Mouse (Mus musculus): ENCODE data around the gene Vwa1. TPM values are rescaled to one million over a fixed set of nuclear protein-coding genes. Genes with fewer than 3 reads are reported as not detected.

The Vwa1 gene
- 13.4 and 14.0 TPM in 2 replicates for polyA plus RNA-seq (2016; fragmentation: Nextera tagmentation; extraction: Ambion mirVana)

GRCm38 (mm10) chr4:155774280-155774754 is at the start of gene Vwa1:
Gene Vwa1 (minus strand): TSS chr4:155774698.
- H3K27me3 ChIP-seq (ENCODE audit: insufficient read depth, poor library complexity, severe bottlenecking), result peaks cover 61% of the 10 kb centered on the region
- WGBS, result 2% methylated on average over 35 of the region's 35 CpGs
- DNase-seq (ENCODE audit: low spot score), result peak; percentile 86
- peak within 1 kb of the TSS; percentile 49 for H3K4me3 ChIP-seq
- peak within 1 kb of the TSS; percentile 76 for H3K27ac ChIP-seq
- H3K4me1 ChIP-seq (replicated peaks), result peaks cover 72% of the 10 kb centered on the region
- H3K36me3 ChIP-seq, result no peaks in the 10 kb centered on the region
- H3K9me3 ChIP-seq, result no peaks in the 10 kb centered on the region

- no peaks in the 10 kb centered on the region for H3K9me3 ChIP-seq
- H3K4me3 ChIP-seq, result no peak overlapping the region
- H3K27me3 ChIP-seq (ENCODE audit: insufficient read depth, poor library complexity, severe bottlenecking), result no peaks in the 10 kb centered on the region
- 96% methylated on average over 16 of the region's 16 CpGs for WGBS
- H3K36me3 ChIP-seq, result peaks cover 100% of the 10 kb centered on the region
- no peak for DNase-seq (ENCODE audit: low spot score)
- no peaks in the 10 kb centered on the region for H3K4me1 ChIP-seq (replicated peaks)
- no peak overlapping the region for H3K27ac ChIP-seq
These were observed 48.9 kb upstream of the Vwa1 start for GRCm38 (mm10) chr4:155823443-155823842.

- Histone ChIP-seq H3K4me1 (replicated peaks) (no peaks in the 10 kb centered on the region), H3K9me3 (no peaks in the 10 kb centered on the region), H3K27me3 (ENCODE audit: insufficient read depth, poor library complexity, severe bottlenecking) (no peaks in the 10 kb centered on the region), H3K27ac (no peak overlapping the region), H3K4me3 (no peak overlapping the region), H3K36me3 (peaks cover 100% of the 10 kb centered on the region)
- no peak for DNase-seq (ENCODE audit: low spot score)
- 81% methylated on average over 7 of the region's 7 CpGs for WGBS
These were observed 46.5 kb upstream of the Vwa1 start for GRCm38 (mm10) chr4:155821025-155821424.

GRCm38 (mm10) chr4:155817533-155817932 is 43.0 kb upstream of the Vwa1 start:
- peaks cover 93% of the 10 kb centered on the region for H3K36me3 ChIP-seq
- no peak overlapping the region for H3K4me3 ChIP-seq
- 85% methylated on average over 4 of the region's 4 CpGs for WGBS
- no peaks in the 10 kb centered on the region for H3K27me3 ChIP-seq (ENCODE audit: insufficient read depth, poor library complexity, severe bottlenecking)
- no peak for DNase-seq (ENCODE audit: low spot score)
- H3K27ac ChIP-seq, result no peak overlapping the region
- H3K4me1 ChIP-seq (replicated peaks), result peaks cover 14% of the 10 kb centered on the region
- no peaks in the 10 kb centered on the region for H3K9me3 ChIP-seq

DNA sequence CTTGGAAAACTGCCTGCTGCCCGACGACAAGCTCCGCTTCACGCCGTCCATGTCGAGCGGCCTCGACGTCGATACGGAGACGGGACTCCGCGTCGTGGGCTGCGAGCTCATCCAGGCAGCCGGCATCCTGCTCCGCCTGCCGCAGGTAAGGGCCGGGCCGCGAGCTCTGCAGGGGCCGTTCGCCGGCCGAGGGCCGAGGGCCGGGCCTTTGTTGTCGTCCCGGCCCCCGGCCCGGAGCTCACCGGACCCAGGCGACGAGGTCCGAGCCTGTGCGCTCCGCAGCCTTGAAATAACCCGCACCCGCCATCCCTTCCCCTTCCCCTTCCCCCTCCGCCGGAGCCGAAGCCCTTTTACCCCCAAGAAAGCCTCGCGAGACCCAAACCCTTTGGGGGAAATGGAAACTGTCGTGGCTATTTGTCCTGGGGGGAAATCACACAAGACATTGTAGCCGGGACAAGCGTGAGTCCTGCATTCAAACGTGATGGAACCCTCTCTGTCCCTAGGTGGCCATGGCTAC is 38.2 kb upstream of the Vwa1 start:
- Histone ChIP-seq H3K4me1 (replicated peaks) (peaks cover 21% of the 10 kb centered on the region), H3K4me3 (peak overlapping the region; percentile 98), H3K27me3 (ENCODE audit: insufficient read depth, poor library complexity, severe bottlenecking) (no peaks in the 10 kb centered on the region), H3K27ac (peak overlapping the region; percentile 99), H3K36me3 (peaks cover 82% of the 10 kb centered on the region), H3K9me3 (no peaks in the 10 kb centered on the region)
- no peak for DNase-seq (ENCODE audit: low spot score)
- under 1% methylated on average over 49 of the region's 49 CpGs for WGBS

DNA sequence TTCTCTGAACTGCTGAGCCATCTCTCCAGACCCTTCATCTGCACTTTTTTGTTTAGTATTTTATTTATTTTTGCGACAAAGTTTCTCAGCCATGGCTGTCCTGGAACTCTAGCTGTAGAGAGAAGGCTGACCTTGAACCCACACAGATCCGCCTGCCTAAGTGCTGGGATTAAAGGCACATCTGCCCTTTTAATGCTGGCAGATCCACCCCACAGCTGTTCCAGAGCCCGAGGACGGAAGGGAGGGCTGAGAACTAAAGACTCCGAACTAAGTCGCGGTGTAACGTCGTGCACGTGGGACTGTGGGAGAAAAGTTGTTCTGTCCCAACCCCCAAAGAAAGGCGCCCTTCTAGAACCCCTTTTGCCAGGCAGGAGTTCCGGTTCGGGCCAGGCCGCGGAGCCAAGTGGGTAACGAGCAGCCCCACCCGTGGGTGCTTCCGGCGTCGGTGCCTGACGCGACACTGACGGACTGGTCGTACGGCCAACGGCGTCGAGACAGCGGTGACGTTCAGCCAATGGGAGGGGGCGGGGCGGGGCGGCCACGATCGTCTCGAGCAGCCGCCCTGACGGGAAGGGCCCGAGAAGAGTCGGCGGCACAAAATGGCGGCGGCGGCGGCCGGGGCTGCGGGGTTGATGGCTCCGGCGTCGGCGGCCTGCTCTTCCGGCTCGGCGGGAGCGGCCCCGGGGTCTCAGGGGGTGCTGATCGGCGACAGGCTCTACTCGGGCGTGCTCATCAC is 37.6 kb upstream of the Vwa1 start, which contains the start of gene Ccnl2:
Gene Ccnl2, plus strand, starts transcription at position 561 of the 736 bp plus-strand sequence.
- Histone ChIP-seq H3K9me3 (no peaks in the 10 kb centered on the region), H3K4me1 (replicated peaks) (peaks cover 21% of the 10 kb centered on the region), H3K4me3 (peak within 1 kb of the TSS; percentile 98), H3K27me3 (ENCODE audit: insufficient read depth, poor library complexity, severe bottlenecking) (no peaks in the 10 kb centered on the region), H3K36me3 (peaks cover 82% of the 10 kb centered on the region), H3K27ac (peak within 1 kb of the TSS; percentile 99)
- peak; percentile 97 for DNase-seq (ENCODE audit: low spot score)
- WGBS, result under 1% methylated on average over 60 of the region's 60 CpGs

GRCm38 (mm10) chr4:155807841-155808240 is 33.3 kb upstream of the Vwa1 start:
- Histone ChIP-seq H3K27me3 (ENCODE audit: insufficient read depth, poor library complexity, severe bottlenecking) (no peaks in the 10 kb centered on the region), H3K27ac (no peak overlapping the region), H3K4me3 (no peak overlapping the region), H3K4me1 (replicated peaks) (peaks cover 27% of the 10 kb centered on the region), H3K36me3 (peaks cover 68% of the 10 kb centered on the region), H3K9me3 (no peaks in the 10 kb centered on the region)
- WGBS, result 93% methylated on average over 3 of the region's 3 CpGs
- no peak for DNase-seq (ENCODE audit: low spot score)

DNA sequence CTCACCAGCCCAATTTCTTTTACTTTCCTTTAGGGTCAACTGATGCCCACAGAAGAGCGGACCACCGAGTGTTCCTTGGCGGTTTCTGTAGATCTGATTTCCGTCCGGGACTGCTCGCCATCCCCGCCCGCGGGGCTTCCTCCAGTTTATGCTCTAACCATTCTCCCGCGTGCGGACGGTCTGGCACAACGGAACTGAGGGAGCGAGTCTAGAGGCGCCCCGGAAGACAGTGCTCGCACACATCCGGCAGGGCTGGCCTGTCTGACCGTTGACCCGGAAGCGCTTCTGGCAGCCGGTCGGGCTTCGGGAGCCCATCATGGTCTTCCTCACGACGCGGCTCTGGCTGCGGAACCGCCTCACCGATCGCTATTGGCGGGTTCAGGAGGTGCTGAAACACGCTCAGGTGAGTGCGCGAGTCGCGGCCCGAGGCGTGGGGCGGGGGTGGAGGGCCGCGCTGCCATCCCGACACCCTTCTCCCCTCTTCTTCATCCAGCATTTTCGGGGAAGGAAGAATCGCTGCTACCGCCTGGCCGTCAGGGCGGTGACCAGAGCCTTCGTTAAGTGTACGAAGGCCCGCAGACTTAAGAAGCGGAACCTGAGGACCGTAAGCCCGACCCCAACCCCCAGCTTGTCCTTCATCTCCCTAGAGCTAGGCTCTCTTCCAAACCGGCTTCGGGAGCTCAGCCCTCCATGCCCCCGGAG is 29.0 kb upstream of the Vwa1 start:
- peaks cover 39% of the 10 kb centered on the region for H3K36me3 ChIP-seq
- peaks cover 23% of the 10 kb centered on the region for H3K4me1 ChIP-seq (replicated peaks)
- no peaks in the 10 kb centered on the region for H3K9me3 ChIP-seq
- DNase-seq (ENCODE audit: low spot score), result peak; percentile 96
- H3K4me3 ChIP-seq, result peak overlapping the region; percentile 85
- H3K27ac ChIP-seq, result peak overlapping the region; percentile 86
- H3K27me3 ChIP-seq (ENCODE audit: insufficient read depth, poor library complexity, severe bottlenecking), result no peaks in the 10 kb centered on the region
- under 1% methylated on average over 58 of the region's 58 CpGs for WGBS

DNA sequence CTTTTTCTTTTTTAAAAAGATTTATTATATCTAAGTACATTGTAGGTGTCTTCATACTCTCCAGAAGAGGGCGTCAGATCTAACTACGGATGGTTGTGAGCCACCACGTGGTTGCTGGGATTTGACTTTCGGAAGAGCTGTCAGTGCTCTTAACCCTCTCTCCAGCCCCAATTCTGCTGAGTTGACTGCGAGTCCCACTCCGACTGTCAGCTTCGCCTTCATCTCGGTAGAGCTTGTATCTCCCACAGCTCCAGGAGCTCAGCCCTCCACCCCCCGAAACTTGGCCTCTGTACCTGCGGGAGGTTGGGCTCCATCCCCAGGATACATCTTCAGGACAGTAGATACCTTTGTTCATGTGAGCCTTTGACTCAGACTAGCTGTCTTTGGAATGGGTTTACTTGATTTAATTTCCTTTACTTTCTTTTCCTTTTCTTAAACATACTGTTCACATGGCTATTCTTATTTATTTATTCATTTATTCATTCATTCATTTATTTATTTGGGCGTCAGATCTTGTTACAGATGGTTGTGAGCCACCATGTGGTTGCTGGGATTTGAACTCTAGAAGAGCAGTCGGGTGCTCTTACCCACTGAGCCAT is 28.3 kb upstream of the Vwa1 start, which contains the start of gene Mrpl20:
Gene Mrpl20, plus strand, starts transcription at position 138 of the 599 bp plus-strand sequence.
- Histone ChIP-seq H3K4me1 (replicated peaks) (peaks cover 23% of the 10 kb centered on the region), H3K9me3 (no peaks in the 10 kb centered on the region), H3K27me3 (ENCODE audit: insufficient read depth, poor library complexity, severe bottlenecking) (no peaks in the 10 kb centered on the region), H3K27ac (peak within 1 kb of the TSS; percentile 86), H3K36me3 (peaks cover 32% of the 10 kb centered on the region), H3K4me3 (peak within 1 kb of the TSS; percentile 85)
- no peak for DNase-seq (ENCODE audit: low spot score)
- WGBS, result 7% methylated on average over 12 of the region's 12 CpGs

DNA sequence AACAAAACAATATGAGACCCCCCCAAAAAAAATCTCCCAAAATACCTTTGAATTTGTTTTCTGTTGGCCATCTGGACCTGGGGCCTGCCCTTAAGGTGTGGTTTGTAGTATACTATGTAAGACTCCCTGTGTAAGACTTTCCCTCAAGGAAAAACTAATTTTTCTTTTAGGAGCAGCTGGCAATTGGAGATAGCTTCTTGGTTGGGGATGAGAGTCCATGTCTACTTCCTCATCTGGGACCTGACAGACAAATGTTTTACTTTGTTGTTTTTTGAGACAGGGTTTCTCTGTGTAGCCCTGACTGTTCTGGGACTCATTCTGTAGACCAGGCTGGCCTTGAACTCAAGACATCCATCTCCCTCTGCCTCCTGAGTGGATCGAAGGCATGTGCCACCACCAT is 27.6 kb upstream of the Vwa1 start:
- Histone ChIP-seq H3K27ac (no peak overlapping the region), H3K36me3 (peaks cover 24% of the 10 kb centered on the region), H3K4me3 (no peak overlapping the region), H3K27me3 (ENCODE audit: insufficient read depth, poor library complexity, severe bottlenecking) (no peaks in the 10 kb centered on the region), H3K9me3 (no peaks in the 10 kb centered on the region), H3K4me1 (replicated peaks) (peaks cover 23% of the 10 kb centered on the region)
- WGBS, result 100% methylated on average over 1 of the region's 1 CpGs
- DNase-seq (ENCODE audit: low spot score), result no peak

GRCm38 (mm10) chr4:155793730-155794129 is 19.2 kb upstream of the Vwa1 start:
- 85% methylated on average over 2 of the region's 2 CpGs for WGBS
- no peak overlapping the region for H3K4me3 ChIP-seq
- H3K36me3 ChIP-seq, result no peaks in the 10 kb centered on the region
- 0 out of 2 replicates have a peak, but pooled peaks cover 3% of the 10 kb centered on the region for H3K4me1 ChIP-seq (replicated peaks)
- H3K27ac ChIP-seq, result no peak overlapping the region
- peaks cover 23% of the 10 kb centered on the region for H3K27me3 ChIP-seq (ENCODE audit: insufficient read depth, poor library complexity, severe bottlenecking)
- H3K9me3 ChIP-seq, result no peaks in the 10 kb centered on the region
- DNase-seq (ENCODE audit: low spot score), result no peak

DNA sequence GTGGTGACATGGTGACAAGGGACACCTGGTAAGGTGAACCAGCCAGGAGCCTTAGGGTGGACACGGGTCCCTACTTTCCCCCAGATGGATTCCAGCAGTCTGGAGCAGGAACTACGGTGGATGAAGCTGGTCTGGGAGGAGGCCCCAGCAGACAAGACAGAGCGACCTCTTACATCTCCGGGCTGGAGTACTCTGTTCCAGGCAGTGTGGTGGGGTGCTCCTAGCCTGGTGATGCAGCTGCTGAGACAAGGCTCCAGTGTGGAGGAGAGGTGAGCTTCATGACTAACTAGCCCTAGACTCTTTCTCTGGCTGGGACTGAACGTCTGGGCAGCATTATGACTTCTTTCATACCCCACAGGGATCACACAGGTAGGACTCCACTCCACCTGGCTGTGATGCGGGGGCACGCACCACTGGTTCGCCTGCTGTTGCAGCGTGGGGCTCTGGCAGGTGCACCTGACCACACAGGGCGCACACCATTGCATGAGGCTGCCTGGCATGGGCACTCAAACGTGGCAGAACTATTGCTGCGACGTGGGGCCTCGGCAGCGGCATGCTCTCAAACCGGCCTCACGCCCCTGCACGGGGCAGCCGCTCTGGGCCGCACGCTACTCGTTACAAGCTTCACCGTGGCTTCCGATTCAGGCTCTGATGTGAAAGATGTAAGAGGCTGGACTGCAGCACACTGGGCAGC is 16.9 kb upstream of the Vwa1 start:
- 73% methylated on average over 24 of the region's 24 CpGs for WGBS
- no peaks in the 10 kb centered on the region for H3K36me3 ChIP-seq

More for the DNA sequence above, 16.9 kb upstream of the Vwa1 start:
- Histone ChIP-seq H3K4me3 (no peak overlapping the region), H3K9me3 (no peaks in the 10 kb centered on the region), H3K27ac (no peak overlapping the region), H3K4me1 (replicated peaks) (0 out of 2 replicates have a peak, but pooled peaks cover 3% of the 10 kb centered on the region), H3K27me3 (ENCODE audit: insufficient read depth, poor library complexity, severe bottlenecking) (peaks cover 23% of the 10 kb centered on the region)
- no peak for DNase-seq (ENCODE audit: low spot score)

Data from hindbrain, embryonic 10.5 days (tissue).